Mouse (Mus musculus) midbrain, embryonic 12.5 days (tissue): Measurements from ENCODE around the gene Kif4. TPM values are rescaled to one million over a fixed set of nuclear protein-coding genes. Genes with fewer than 3 reads are reported as not detected.

ENCODE experiments used
- ATAC-seq: fragments of 200-750 bp; cut with Nextera tagmentation; 2 replicates; pipeline ENCODE4 v1.8.0; 2017; ENCODE audit warnings: low read depth, moderate TSS enrichment, moderate library complexity; ENCODE audit not compliant: low FRiP score
- H3K27ac ChIP-seq: fragments of 300-500 bp; sonication (generic); replicated peaks from 2 replicates; pipeline ENCODE4 v1.5.1; 2016; ENCODE audit warnings: mild to moderate bottlenecking
- H3K27me3 ChIP-seq: fragments of 300-500 bp; sonication (generic); 2 replicates; pipeline ENCODE4 v1.6.1; 2016; ENCODE audit warnings: mild to moderate bottlenecking
- H3K36me3 ChIP-seq: fragments of 300-500 bp; sonication (generic); 2 replicates; pipeline ENCODE4 v1.6.1; 2016
- H3K4me1 ChIP-seq: fragments of 300-500 bp; sonication (generic); 2 replicates; pipeline ENCODE4 v1.6.1; 2016
- H3K4me2 ChIP-seq: fragments of 300-500 bp; sonication (generic); replicated peaks from 2 replicates; pipeline ENCODE4 v1.6.1; 2016; ENCODE audit warnings: mild to moderate bottlenecking, moderate library complexity
- H3K4me3 ChIP-seq: fragments of 300-500 bp; sonication (generic); 2 replicates; pipeline ENCODE4 v1.5.1; 2016; ENCODE audit warnings: mild to moderate bottlenecking
- H3K9ac ChIP-seq: fragments of 300-500 bp; sonication (generic); replicated peaks from 2 replicates; pipeline ENCODE4 v1.6.1; 2016; ENCODE audit warnings: mild to moderate bottlenecking, moderate library complexity
- H3K9me3 ChIP-seq: fragments of 300-500 bp; sonication (generic); 2 replicates; pipeline ENCODE4 v1.6.1; 2016; ENCODE audit warnings: mild to moderate bottlenecking
- WGBS: fragments of 180-500 bp; shearing (Covaris S2); methylation state at CpG from one replicate; pipeline ENCODE4 v1.1.7; 2016; 5-methylcytosine and 5-hydroxymethylcytosine counted together
- polyA plus RNA-seq: library from polyadenylated mRNA; unstranded; fragments of >200 nt; fragmentation: Nextera tagmentation; extraction: Ambion mirVana; gene quantifications from 2 replicates; pipeline ENCODE4 v1.2.1, GENCODE M21; 2016

Kif4 gene
- 39.2 and 44.3 TPM in 2 replicates for polyA plus RNA-seq

GRCm38 (mm10) chrX:100625546-100625801 is at the start of gene Kif4:
Kif4 (plus strand) TSS chrX:100625737.
- peaks cover 16% of the 10 kb centered on the region; the same call in 1 of the 2 replicates for H3K36me3 ChIP-seq
- H3K4me1 ChIP-seq: 0 out of 2 replicates have a peak, but pooled peaks cover 2% of the 10 kb centered on the region
- H3K4me2 ChIP-seq: peak within 1 kb of the TSS; percentile 64
- ATAC-seq: no peak
- H3K9me3 ChIP-seq: no peaks in the 10 kb centered on the region
- H3K9ac ChIP-seq: peak within 1 kb of the TSS; percentile 62
- peak within 1 kb of the TSS; percentile 54; the same call in 1 of the 2 replicates for H3K27ac ChIP-seq
- no peaks in the 10 kb centered on the region for H3K27me3 ChIP-seq
- 33% methylated on average over 3 of the region's 3 CpGs for WGBS
- H3K4me3 ChIP-seq: peak within 1 kb of the TSS; percentile 57

- H3K4me2 ChIP-seq: no peak within 1 kb of the TSS
- H3K4me3 ChIP-seq: no peak within 1 kb of the TSS
- no peaks in the 10 kb centered on the region for H3K9me3 ChIP-seq
- no peak for ATAC-seq
- H3K27me3 ChIP-seq: peaks cover 20% of the 10 kb centered on the region
- H3K9ac ChIP-seq: no peak within 1 kb of the TSS
- 68% methylated on average over 4 of the region's 4 CpGs for WGBS
- no peak within 1 kb of the TSS for H3K27ac ChIP-seq
- H3K36me3 ChIP-seq: no peaks in the 10 kb centered on the region
- H3K4me1 ChIP-seq: no peaks in the 10 kb centered on the region
Measured at GRCm38 (mm10) chrX:100594791-100595190, 30.7 kb upstream of the Kif4 start, which contains the start of gene P2ry4. P2ry4 (minus strand) TSS chrX:100594869.

GRCm38 (mm10) chrX:100597439-100597838 is 28.1 kb upstream of the Kif4 start:
- H3K4me2 ChIP-seq: no peak overlapping the region
- no peak overlapping the region for H3K9ac ChIP-seq
- 0 out of 2 replicates have a peak, but pooled peaks have one; percentile 34 for ATAC-seq
- no peaks in the 10 kb centered on the region for H3K9me3 ChIP-seq
- 22% methylated on average over 5 of the region's 5 CpGs for WGBS
- no peaks in the 10 kb centered on the region for H3K4me1 ChIP-seq
- peaks cover 34% of the 10 kb centered on the region for H3K27me3 ChIP-seq
- no peak overlapping the region for H3K4me3 ChIP-seq
- H3K27ac ChIP-seq: no peak overlapping the region
- no peaks in the 10 kb centered on the region for H3K36me3 ChIP-seq

- Histone ChIP-seq H3K9ac (no peak overlapping the region), H3K27me3 (peaks cover 29% of the 10 kb centered on the region), H3K4me3 (no peak overlapping the region), H3K4me2 (no peak overlapping the region), H3K36me3 (no peaks in the 10 kb centered on the region), H3K9me3 (no peaks in the 10 kb centered on the region), H3K27ac (no peak overlapping the region), H3K4me1 (no peaks in the 10 kb centered on the region)
- 82% methylated on average over 4 of the region's 4 CpGs for WGBS
- ATAC-seq: no peak
Measured at GRCm38 (mm10) chrX:100599755-100600154, 25.8 kb upstream of the Kif4 start.

GRCm38 (mm10) chrX:100605314-100605713 is 20.2 kb upstream of the Kif4 start, which contains the start of gene Arr3:
Arr3 (plus strand) TSS chrX:100605497.
- no peaks in the 10 kb centered on the region for H3K4me1 ChIP-seq
- H3K4me3 ChIP-seq: no peak within 1 kb of the TSS
- H3K36me3 ChIP-seq: no peaks in the 10 kb centered on the region
- H3K9me3 ChIP-seq: no peaks in the 10 kb centered on the region
- H3K27ac ChIP-seq: no peak within 1 kb of the TSS
- 29% methylated on average over 1 of the region's 1 CpGs for WGBS
- H3K4me2 ChIP-seq: no peak within 1 kb of the TSS
- peaks cover 14% of the 10 kb centered on the region for H3K27me3 ChIP-seq
- H3K9ac ChIP-seq: no peak within 1 kb of the TSS
- no peak for ATAC-seq

- Histone ChIP-seq H3K36me3 (peaks cover 14% of the 10 kb centered on the region; the same call in 1 of the 2 replicates), H3K9ac (no peak overlapping the region), H3K27me3 (peaks cover 15% of the 10 kb centered on the region; the same call in 1 of the 2 replicates), H3K4me1 (no peaks in the 10 kb centered on the region), H3K27ac (no peak overlapping the region), H3K4me3 (no peak overlapping the region), H3K9me3 (no peaks in the 10 kb centered on the region), H3K4me2 (no peak overlapping the region)
- ATAC-seq: no peak
- WGBS: 78% methylated on average over 3 of the region's 3 CpGs
Measured at GRCm38 (mm10) chrX:100618488-100618887, 7.0 kb upstream of the Kif4 start.

GRCm38 (mm10) chrX:100621366-100621765 is 4.2 kb upstream of the Kif4 start:
- WGBS: 84% methylated on average over 2 of the region's 2 CpGs
- Histone ChIP-seq H3K4me3 (no peak overlapping the region), H3K27me3 (peaks cover 15% of the 10 kb centered on the region; the same call in 1 of the 2 replicates), H3K36me3 (peaks cover 16% of the 10 kb centered on the region; the same call in 1 of the 2 replicates), H3K4me2 (no peak overlapping the region), H3K9me3 (no peaks in the 10 kb centered on the region), H3K9ac (no peak overlapping the region), H3K27ac (no peak overlapping the region), H3K4me1 (0 out of 2 replicates have a peak, but pooled peaks cover 2% of the 10 kb centered on the region)
- ATAC-seq: no peak

GRCm38 (mm10) chrX:100624242-100624641 is 1.3 kb upstream of the Kif4 start:
- peaks cover 16% of the 10 kb centered on the region; the same call in 1 of the 2 replicates for H3K36me3 ChIP-seq
- no peak overlapping the region for H3K9ac ChIP-seq
- no peak overlapping the region for H3K27ac ChIP-seq
- 92% methylated on average over 4 of the region's 4 CpGs for WGBS
- H3K9me3 ChIP-seq: no peaks in the 10 kb centered on the region
- ATAC-seq: no peak
- no peak overlapping the region for H3K4me3 ChIP-seq
- H3K27me3 ChIP-seq: no peaks in the 10 kb centered on the region
- no peak overlapping the region for H3K4me2 ChIP-seq
- 0 out of 2 replicates have a peak, but pooled peaks cover 2% of the 10 kb centered on the region for H3K4me1 ChIP-seq

- no peak for ATAC-seq
- H3K27ac ChIP-seq: no peak overlapping the region
Measured at GRCm38 (mm10) chrX:100625146-100625545, 391 bp upstream of the Kif4 start.

GRCm38 (mm10) chrX:100625802-100626793 is 561 bp downstream of the Kif4 start, which contains the start of gene Pdzd11:
Pdzd11 (minus strand) TSS chrX:100626568.
- peak; percentile 99 for ATAC-seq
- WGBS: 22% methylated on average over 62 of the region's 62 CpGs
- H3K36me3 ChIP-seq: peaks cover 16% of the 10 kb centered on the region; the same call in 1 of the 2 replicates

More at GRCm38 (mm10) chrX:100625146-100625545, 391 bp upstream of the Kif4 start:
- H3K4me2 ChIP-seq: peak overlapping the region; percentile 64
- peak overlapping the region; percentile 53 for H3K9ac ChIP-seq
- no peaks in the 10 kb centered on the region for H3K9me3 ChIP-seq
- 42% methylated on average over 7 of the region's 7 CpGs for WGBS
- 0 out of 2 replicates have a peak, but pooled peaks cover 2% of the 10 kb centered on the region for H3K4me1 ChIP-seq
- no peaks in the 10 kb centered on the region for H3K27me3 ChIP-seq
- H3K36me3 ChIP-seq: peaks cover 16% of the 10 kb centered on the region; the same call in 1 of the 2 replicates
- peak overlapping the region; percentile 57 for H3K4me3 ChIP-seq

GRCm38 (mm10) chrX:100629076-100629475 is 3.5 kb downstream of the Kif4 start:
- no peak overlapping the region for H3K4me3 ChIP-seq
- 0 out of 2 replicates have a peak, but pooled peaks cover 2% of the 10 kb centered on the region for H3K4me1 ChIP-seq
- no peak overlapping the region for H3K4me2 ChIP-seq
- no peaks in the 10 kb centered on the region for H3K9me3 ChIP-seq
- no peak overlapping the region for H3K9ac ChIP-seq
- ATAC-seq: no peak
- H3K27ac ChIP-seq: no peak overlapping the region
- H3K27me3 ChIP-seq: no peaks in the 10 kb centered on the region
- no peaks in the 10 kb centered on the region for H3K36me3 ChIP-seq
- 97% methylated on average over 2 of the region's 2 CpGs for WGBS

More at GRCm38 (mm10) chrX:100625802-100626793, 561 bp downstream of the Kif4 start, which contains the start of gene Pdzd11:
- no peaks in the 10 kb centered on the region for H3K27me3 ChIP-seq
- no peaks in the 10 kb centered on the region for H3K9me3 ChIP-seq
- H3K4me1 ChIP-seq: 0 out of 2 replicates have a peak, but pooled peaks cover 2% of the 10 kb centered on the region
- H3K4me3 ChIP-seq: peak within 1 kb of the TSS; percentile 57
- peak within 1 kb of the TSS; percentile 62 for H3K9ac ChIP-seq
- H3K4me2 ChIP-seq: peak within 1 kb of the TSS; percentile 64
- peak within 1 kb of the TSS; percentile 54; the same call in 1 of the 2 replicates for H3K27ac ChIP-seq

- H3K36me3 ChIP-seq: peaks cover 3% of the 10 kb centered on the region; the same call in 1 of the 2 replicates
Measured at GRCm38 (mm10) chrX:100638477-100638876, 12.9 kb downstream of the Kif4 start.

More at GRCm38 (mm10) chrX:100638477-100638876, 12.9 kb downstream of the Kif4 start:
- WGBS: 89% methylated on average over 8 of the region's 8 CpGs
- no peaks in the 10 kb centered on the region for H3K4me1 ChIP-seq
- no peaks in the 10 kb centered on the region for H3K9me3 ChIP-seq
- no peak overlapping the region for H3K9ac ChIP-seq
- no peak overlapping the region for H3K4me3 ChIP-seq
- H3K4me2 ChIP-seq: no peak overlapping the region
- H3K27ac ChIP-seq: no peak overlapping the region
- no peaks in the 10 kb centered on the region for H3K27me3 ChIP-seq
- no peak for ATAC-seq
